Mouse (Mus musculus) MEL (cell line): Measurements from ENCODE around the gene Ndp. TPM values are rescaled to one million over a fixed set of nuclear protein-coding genes. Genes with fewer than 3 reads are reported as not detected.

Source experiments
- DNase-seq: peaks from one replicate; pipeline ENCODE4 v3.0.0; 2011; ENCODE audit warnings: low read depth, low spot score
- H3K27ac ChIP-seq: 2 replicates; pipeline ENCODE4 v1.5.1; 2012; ENCODE audit warnings: low read depth, mild to moderate bottlenecking, control low read depth, low read length, moderate library complexity; ENCODE audit not compliant: control insufficient read depth
- H3K27me3 ChIP-seq, 2 experiments: fragments of 150-350 bp in 1 of 2; sonication (generic) in 1 of 2; 2 replicates each; pipeline ENCODE4 v1.6.1; 2012; ENCODE audit warnings: low read length in 2 of 2, mild to moderate bottlenecking in 2 of 2, improper control_type of control experiment in 1 of 2, moderate library complexity in 1 of 2; ENCODE audit not compliant: insufficient read depth in 2 of 2, control insufficient read depth in 1 of 2
- H3K36me3 ChIP-seq, 2 experiments: 2 replicates each; pipeline ENCODE4 v1.6.1; 2012 to 2014; ENCODE audit warnings: low read length in 2 of 2, improper control_type of control experiment in 1 of 2, inconsistent platforms in 1 of 2, mild to moderate bottlenecking in 1 of 2; ENCODE audit not compliant: insufficient read depth in 2 of 2, control insufficient read depth in 1 of 2
- H3K4me1 ChIP-seq, 2 experiments: fragments of 150-350 bp in 1 of 2; sonication (generic) in 1 of 2; 2 replicates each; pipeline ENCODE4 v1.6.1; 2012; ENCODE audit warnings: low read length in 2 of 2, improper control_type of control experiment in 1 of 2, mild to moderate bottlenecking in 1 of 2; ENCODE audit not compliant: insufficient read depth in 2 of 2, control insufficient read depth in 1 of 2
- H3K4me3 ChIP-seq, 2 experiments: fragments of 150-350 bp in 1 of 2; sonication (generic) in 1 of 2; 2 replicates each; pipeline ENCODE4 v1.5.1; 2012; ENCODE audit warnings: low read depth in 2 of 2, low read length in 2 of 2, mild to moderate bottlenecking in 2 of 2, moderate library complexity in 2 of 2, control low read depth in 1 of 2, improper control_type of control experiment in 1 of 2; ENCODE audit not compliant: control insufficient read depth in 1 of 2, insufficient read depth in 1 of 2
- H3K79me2 ChIP-seq: 2 replicates; pipeline ENCODE4 v1.6.1; 2012; ENCODE audit warnings: mild to moderate bottlenecking, low read length, moderate library complexity; ENCODE audit not compliant: control insufficient read depth, poor library complexity, insufficient read depth
- H3K9ac ChIP-seq: 2 replicates; pipeline ENCODE4 v1.6.1; 2012; ENCODE audit warnings: low read depth, mild to moderate bottlenecking, control low read depth, low read length, moderate library complexity; ENCODE audit not compliant: control insufficient read depth, poor library complexity, severe bottlenecking
- H3K9me3 ChIP-seq: fragments of 150-350 bp; sonication (generic); replicated peaks from 2 replicates; pipeline ENCODE4 v1.6.1; 2012; ENCODE audit warnings: mild to moderate bottlenecking, low read length, improper control_type of control experiment, moderate library complexity; ENCODE audit not compliant: insufficient read depth
- CHD1 ChIP-seq: IDR thresholded peaks from 2 replicates; pipeline ENCODE4 v1.6.1; 2012; ENCODE audit warnings: low read depth, mild to moderate bottlenecking, inconsistent platforms, low read length, improper control_type of control experiment
- ELF1 ChIP-seq: IDR thresholded peaks from 2 replicates; pipeline ENCODE4 v1.6.1; 2014; ENCODE audit warnings: low read depth, mild to moderate bottlenecking, inconsistent platforms, low read length, improper control_type of control experiment, moderate library complexity
- GATA1 ChIP-seq: IDR thresholded peaks from 2 replicates; pipeline ENCODE4 v1.6.1; 2011; ENCODE audit warnings: low read depth, low read length, improper control_type of control experiment
- JUND ChIP-seq: IDR thresholded peaks from 2 replicates; pipeline ENCODE4 v1.6.1; 2011; ENCODE audit warnings: low read depth, mild to moderate bottlenecking, improper control_type of control experiment, low read length
- KAT2A ChIP-seq: conservative IDR thresholded peaks from 2 replicates; pipeline ENCODE4 v1.6.1; 2012; ENCODE audit warnings: low read depth, low read length, improper control_type of control experiment, inconsistent platforms
- MYB ChIP-seq: IDR thresholded peaks from 2 replicates; pipeline ENCODE4 v1.6.1; 2011; ENCODE audit warnings: mild to moderate bottlenecking, low read depth, low read length, improper control_type of control experiment
- MYC ChIP-seq: IDR thresholded peaks from 2 replicates; pipeline ENCODE4 v1.6.1; 2011; ENCODE audit warnings: low read depth, mild to moderate bottlenecking, low read length, improper control_type of control experiment, moderate library complexity
- NELFE ChIP-seq: IDR thresholded peaks from 2 replicates; pipeline ENCODE4 v1.6.1; 2011; ENCODE audit warnings: low read depth, low read length, improper control_type of control experiment
- RAD21 ChIP-seq: IDR thresholded peaks from 2 replicates; pipeline ENCODE4 v1.6.1; 2011; ENCODE audit warnings: mild to moderate bottlenecking, low read depth, low read length, improper control_type of control experiment
- SIN3A ChIP-seq: IDR thresholded peaks from 2 replicates; pipeline ENCODE4 v1.6.1; 2012; ENCODE audit warnings: low read length, improper control_type of control experiment, inconsistent platforms
- TBP ChIP-seq: IDR thresholded peaks from 2 replicates; pipeline ENCODE4 v1.8.0; 2011; ENCODE audit warnings: low read depth, low read length, improper control_type of control experiment
- USF2 ChIP-seq, 2 experiments: IDR thresholded peaks; 2 replicates each; pipeline ENCODE4 v1.6.1; 2011 to 2012; ENCODE audit warnings: improper control_type of control experiment in 2 of 2, low read length in 2 of 2, borderline replicate concordance in 1 of 2, inconsistent platforms in 1 of 2, low read depth in 1 of 2, mild to moderate bottlenecking in 1 of 2; ENCODE audit not compliant: insufficient read depth in 1 of 2
- ZC3H11A ChIP-seq: IDR thresholded peaks from 2 replicates; pipeline ENCODE4 v1.6.1; 2012; ENCODE audit warnings: low read depth, mild to moderate bottlenecking, inconsistent platforms, low read length, improper control_type of control experiment
- ZMIZ1 ChIP-seq: IDR thresholded peaks from 2 replicates; pipeline ENCODE4 v1.6.1; 2012; ENCODE audit warnings: low read depth, mild to moderate bottlenecking, inconsistent platforms, low read length, improper control_type of control experiment, moderate library complexity
- polyA plus RNA-seq, 2 experiments: library from polyadenylated mRNA; stranded (reverse) in 1 of 2; unstranded in 1 of 2; fragments of >175 nt in 1 of 2; fragments of >200 nt in 1 of 2; gene quantifications; 2 replicates each; pipeline versions ENCODE4 v1.2.1 to v1.2.4; 2012; ENCODE audit warnings: low replicate concordance in 2 of 2, low read depth in 1 of 2; ENCODE audit not compliant: insufficient read length in 2 of 2, insufficient read depth in 1 of 2, missing spikeins in 1 of 2
- total RNA-seq: library from RNA; depleted of rRNA; stranded (reverse); fragments of 300-350 nt; gene quantifications from 2 replicates; pipeline ENCODE4 v1.2.3, GENCODE M21; 2012

Ndp gene
- total and polyA plus RNA-seq, 3 experiments, result not detected

GRCm38 (mm10) chrX:16918006-16918405 is 6.4 kb upstream of the Ndp start:
- TF ChIP-seq NELFE, result no peak
- no peak overlapping the region for H3K27ac ChIP-seq
- no peaks in the 10 kb centered on the region for H3K9me3 ChIP-seq
- H3K4me1 ChIP-seq, result no peaks in the 10 kb centered on the region
- H3K4me3 ChIP-seq, result no peak overlapping the region
- H3K79me2 ChIP-seq, result no peaks in the 10 kb centered on the region
- no peak for DNase-seq
- H3K9ac ChIP-seq, result no peak overlapping the region
- H3K36me3 ChIP-seq, result no peaks in the 10 kb centered on the region
- H3K27me3 ChIP-seq, result no peaks in the 10 kb centered on the region

GRCm38 (mm10) chrX:16913118-16913517 is 1.5 kb upstream of the Ndp start:
- TF ChIP-seq CHD1, result no peak
- Histone ChIP-seq H3K4me3 (no peak overlapping the region), H3K9me3 (no peaks in the 10 kb centered on the region), H3K79me2 (no peaks in the 10 kb centered on the region), H3K36me3 (no peaks in the 10 kb centered on the region), H3K27me3 (no peaks in the 10 kb centered on the region), H3K9ac (no peak overlapping the region), H3K4me1 (no peaks in the 10 kb centered on the region), H3K27ac (no peak overlapping the region)
- DNase-seq, result no peak

GRCm38 (mm10) chrX:16911911-16912310 is 337 bp upstream of the Ndp start:
- H3K9me3 ChIP-seq, result no peaks in the 10 kb centered on the region

GRCm38 (mm10) chrX:16910211-16911095 is 1.1 kb downstream of the Ndp start:
- no peaks in the 10 kb centered on the region for H3K36me3 ChIP-seq
- H3K4me1 ChIP-seq, result no peaks in the 10 kb centered on the region
- H3K4me3 ChIP-seq, result no peak overlapping the region
- DNase-seq, result no peak
- no peaks in the 10 kb centered on the region for H3K79me2 ChIP-seq
- no peaks in the 10 kb centered on the region for H3K9me3 ChIP-seq
- no peaks in the 10 kb centered on the region for H3K27me3 ChIP-seq
- H3K9ac ChIP-seq, result no peak overlapping the region
- no peak for TF ChIP-seq SIN3A
- TF ChIP-seq GATA1, result no peak
- no peak for TF ChIP-seq KAT2A
- TF ChIP-seq USF2 (IDR thresholded peaks at IDR 0.05; ENCODE audit: borderline replicate concordance in 1 of 2, insufficient read depth in 1 of 2, low read depth in 1 of 2, low read length in 2 of 2), result no peak
- TF ChIP-seq TBP, result no peak
- TF ChIP-seq ZC3H11A, result no peak
- no peak for TF ChIP-seq ELF1
- no peak for TF ChIP-seq NELFE
- no peak for TF ChIP-seq MYB
- no peak for TF ChIP-seq RAD21
- no peak for TF ChIP-seq JUND
- no peak for TF ChIP-seq MYC
- TF ChIP-seq, all 39 proteins: peak for 0
- no peak overlapping the region for H3K27ac ChIP-seq

More at GRCm38 (mm10) chrX:16911911-16912310, 337 bp upstream of the Ndp start:
- Histone ChIP-seq H3K27me3 (no peaks in the 10 kb centered on the region), H3K9ac (no peak overlapping the region), H3K4me3 (no peak overlapping the region), H3K79me2 (no peaks in the 10 kb centered on the region), H3K36me3 (no peaks in the 10 kb centered on the region), H3K27ac (no peak overlapping the region), H3K4me1 (no peaks in the 10 kb centered on the region)
- DNase-seq, result no peak
- TF ChIP-seq ZC3H11A (no peak), ZMIZ1 (no peak)
